Mouse (Mus musculus): ENCODE results near the gene Abhd16a. TPM values are rescaled to one million over a fixed set of nuclear protein-coding genes. Genes with fewer than 3 reads are reported as not detected.

Gene Abhd16a
- polyA plus RNA-seq, 1 experiment from 2014 or later = 52.6 TPM

GRCm38 (mm10) chr17:35048932-35049440 lies 40.1 kb upstream of the Abhd16a start:
- ATAC-seq (replicated peaks; ENCODE audit: low FRiP score) = no peak
- H3K9me3 ChIP-seq (ENCODE audit: control insufficient read depth, low read length) = no peaks in the 10 kb centered on the region; the same call in 1 of the 2 replicates
- H3K4me2 ChIP-seq (ENCODE audit: low read depth, low read length, severe bottlenecking) = peak overlapping the region; percentile 88; the same call in 1 of the 2 replicates

GRCm38 (mm10) chr17:35049561-35050016 lies 39.5 kb upstream of the Abhd16a start, which contains the start of gene Clic1:
Gene Clic1 (plus strand): TSS chr17:35049966.
- H3K36me3 ChIP-seq (ENCODE audit: control insufficient read depth, insufficient read depth, low read length) = peaks cover 5% of the 10 kb centered on the region
- peak within 1 kb of the TSS; percentile 79 for H3K9ac ChIP-seq (ENCODE audit: low read length)
- 1% methylated on average over 11 of the region's 11 CpGs for WGBS
- peak; percentile 88 for DNase-seq (ENCODE audit: low spot score)
- H3K4me2 ChIP-seq (ENCODE audit: low read depth, low read length, severe bottlenecking) = peak within 1 kb of the TSS; percentile 88
- peak within 1 kb of the TSS; percentile 58 for H3K4me3 ChIP-seq (ENCODE audit: low read depth, low read length)
- H3K4me1 ChIP-seq (replicated peaks; ENCODE audit: control insufficient read depth, insufficient read depth, low read length) = peaks cover 32% of the 10 kb centered on the region
- peak within 1 kb of the TSS; percentile 86 for H3K27ac ChIP-seq (ENCODE audit: low read depth, low read length)
- peak; percentile 5; the same call in 1 of the 2 replicates for ATAC-seq (replicated peaks; ENCODE audit: low FRiP score)
- H3K9me3 ChIP-seq (ENCODE audit: control insufficient read depth, low read length) = no peaks in the 10 kb centered on the region; the same call in none of the 2 replicates
- no peaks in the 10 kb centered on the region for H3K27me3 ChIP-seq (ENCODE audit: control insufficient read depth, insufficient read depth, low read length)

More at GRCm38 (mm10) chr17:35048932-35049440, 40.1 kb upstream of the Abhd16a start:
- peak overlapping the region; percentile 79; the same call in 1 of the 2 replicates for H3K9ac ChIP-seq (ENCODE audit: low read length)
- peaks cover under 1% of the 10 kb centered on the region; the same call in 1 of the 2 replicates for H3K36me3 ChIP-seq (ENCODE audit: control insufficient read depth, insufficient read depth, low read length)
- peak; percentile 43 for DNase-seq (ENCODE audit: low spot score)
- H3K27ac ChIP-seq (ENCODE audit: low read depth, low read length) = peak overlapping the region; percentile 86
- no peaks in the 10 kb centered on the region for H3K27me3 ChIP-seq (ENCODE audit: control insufficient read depth, insufficient read depth, low read length)
- peaks cover 32% of the 10 kb centered on the region for H3K4me1 ChIP-seq (replicated peaks; ENCODE audit: control insufficient read depth, insufficient read depth, low read length)
- H3K4me3 ChIP-seq (ENCODE audit: low read depth, low read length) = no peak overlapping the region
- 79% methylated on average over 5 of the region's 5 CpGs for WGBS

- Histone ChIP-seq H3K4me1 (replicated peaks; ENCODE audit: control insufficient read depth, insufficient read depth, low read length) (peaks cover 32% of the 10 kb centered on the region), H3K27ac (ENCODE audit: low read depth, low read length) (peak overlapping the region; percentile 86), H3K4me3 (ENCODE audit: low read depth, low read length) (peak overlapping the region; percentile 58), H3K27me3 (ENCODE audit: control insufficient read depth, insufficient read depth, low read length) (no peaks in the 10 kb centered on the region), H3K4me2 (ENCODE audit: low read depth, low read length, severe bottlenecking) (peak overlapping the region; percentile 88), H3K36me3 (ENCODE audit: control insufficient read depth, insufficient read depth, low read length) (peaks cover 5% of the 10 kb centered on the region), H3K9ac (ENCODE audit: low read length) (peak overlapping the region; percentile 79), H3K9me3 (ENCODE audit: control insufficient read depth, low read length) (no peaks in the 10 kb centered on the region; the same call in none of the 2 replicates)
- ATAC-seq (replicated peaks; ENCODE audit: low FRiP score) (no peak), DNase-seq (ENCODE audit: low spot score) (peak; percentile 82)
- 2% methylated on average over 27 of the region's 27 CpGs for WGBS
Measured at GRCm38 (mm10) chr17:35050126-35050750, 38.8 kb upstream of the Abhd16a start.

- H3K4me1 ChIP-seq (replicated peaks; ENCODE audit: control insufficient read depth, insufficient read depth, low read length) = peaks cover 29% of the 10 kb centered on the region
Measured at GRCm38 (mm10) chr17:35051156-35052086, 37.6 kb upstream of the Abhd16a start.

GRCm38 (mm10) chr17:35052271-35052798 lies 36.7 kb upstream of the Abhd16a start:
- Histone ChIP-seq H3K27ac (ENCODE audit: low read depth, low read length) (peak overlapping the region; percentile 91), H3K9ac (ENCODE audit: low read length) (peak overlapping the region; percentile 74), H3K27me3 (ENCODE audit: control insufficient read depth, insufficient read depth, low read length) (no peaks in the 10 kb centered on the region), H3K4me2 (ENCODE audit: low read depth, low read length, severe bottlenecking) (peak overlapping the region; percentile 88), H3K4me1 (replicated peaks; ENCODE audit: control insufficient read depth, insufficient read depth, low read length) (peaks cover 25% of the 10 kb centered on the region), H3K4me3 (ENCODE audit: low read depth, low read length) (peak overlapping the region; percentile 58; the same call in 1 of the 2 replicates), H3K36me3 (ENCODE audit: control insufficient read depth, insufficient read depth, low read length) (peaks cover 11% of the 10 kb centered on the region), H3K9me3 (ENCODE audit: control insufficient read depth, low read length) (no peaks in the 10 kb centered on the region; the same call in none of the 2 replicates)
- ATAC-seq (replicated peaks; ENCODE audit: low FRiP score) (no peak), DNase-seq (ENCODE audit: low spot score) (no peak)
- 87% methylated on average over 12 of the region's 12 CpGs for WGBS

More at GRCm38 (mm10) chr17:35051156-35052086, 37.6 kb upstream of the Abhd16a start:
- Histone ChIP-seq H3K9ac (ENCODE audit: low read length) (peak overlapping the region; percentile 74), H3K9me3 (ENCODE audit: control insufficient read depth, low read length) (no peaks in the 10 kb centered on the region; the same call in none of the 2 replicates), H3K27me3 (ENCODE audit: control insufficient read depth, insufficient read depth, low read length) (no peaks in the 10 kb centered on the region), H3K27ac (ENCODE audit: low read depth, low read length) (peak overlapping the region; percentile 91), H3K4me2 (ENCODE audit: low read depth, low read length, severe bottlenecking) (peak overlapping the region; percentile 88), H3K4me3 (ENCODE audit: low read depth, low read length) (peak overlapping the region; percentile 58), H3K36me3 (ENCODE audit: control insufficient read depth, insufficient read depth, low read length) (peaks cover 11% of the 10 kb centered on the region)
- DNase-seq (ENCODE audit: low spot score) (peak; percentile 81), ATAC-seq (replicated peaks; ENCODE audit: low FRiP score) (peak; percentile 43)
- WGBS = 2% methylated on average over 21 of the region's 21 CpGs

GRCm38 (mm10) chr17:35055691-35056495 lies 33.2 kb upstream of the Abhd16a start:
- 95% methylated on average over 7 of the region's 7 CpGs for WGBS

GRCm38 (mm10) chr17:35057090-35057489 lies 32.0 kb upstream of the Abhd16a start:
- Histone ChIP-seq H3K9me3 (ENCODE audit: control insufficient read depth, low read length) (no peaks in the 10 kb centered on the region; the same call in none of the 2 replicates), H3K4me2 (ENCODE audit: low read depth, low read length, severe bottlenecking) (no peak overlapping the region), H3K27ac (ENCODE audit: low read depth, low read length) (no peak overlapping the region), H3K4me1 (replicated peaks; ENCODE audit: control insufficient read depth, insufficient read depth, low read length) (peaks cover 14% of the 10 kb centered on the region), H3K4me3 (ENCODE audit: low read depth, low read length) (no peak overlapping the region), H3K36me3 (ENCODE audit: control insufficient read depth, insufficient read depth, low read length) (peaks cover 18% of the 10 kb centered on the region), H3K9ac (ENCODE audit: low read length) (no peak overlapping the region), H3K27me3 (ENCODE audit: control insufficient read depth, insufficient read depth, low read length) (no peaks in the 10 kb centered on the region)
- no peak for ATAC-seq (replicated peaks; ENCODE audit: low FRiP score)
- no peak for DNase-seq (ENCODE audit: low spot score)
- WGBS = 78% methylated on average over 3 of the region's 3 CpGs

More at GRCm38 (mm10) chr17:35055691-35056495, 33.2 kb upstream of the Abhd16a start:
- H3K36me3 ChIP-seq (ENCODE audit: control insufficient read depth, insufficient read depth, low read length) = peaks cover 11% of the 10 kb centered on the region
- no peak overlapping the region for H3K4me2 ChIP-seq (ENCODE audit: low read depth, low read length, severe bottlenecking)
- H3K9ac ChIP-seq (ENCODE audit: low read length) = no peak overlapping the region
- no peaks in the 10 kb centered on the region for H3K27me3 ChIP-seq (ENCODE audit: control insufficient read depth, insufficient read depth, low read length)
- no peak overlapping the region for H3K27ac ChIP-seq (ENCODE audit: low read depth, low read length)
- no peak for DNase-seq (ENCODE audit: low spot score)
- H3K4me3 ChIP-seq (ENCODE audit: low read depth, low read length) = no peak overlapping the region
- no peak for ATAC-seq (replicated peaks; ENCODE audit: low FRiP score)
- peaks cover 21% of the 10 kb centered on the region for H3K4me1 ChIP-seq (replicated peaks; ENCODE audit: control insufficient read depth, insufficient read depth, low read length)
- H3K9me3 ChIP-seq (ENCODE audit: control insufficient read depth, low read length) = no peaks in the 10 kb centered on the region; the same call in none of the 2 replicates

Measured in forebrain, embryonic 11.5 days (tissue).